In the genomic region with DNA sequence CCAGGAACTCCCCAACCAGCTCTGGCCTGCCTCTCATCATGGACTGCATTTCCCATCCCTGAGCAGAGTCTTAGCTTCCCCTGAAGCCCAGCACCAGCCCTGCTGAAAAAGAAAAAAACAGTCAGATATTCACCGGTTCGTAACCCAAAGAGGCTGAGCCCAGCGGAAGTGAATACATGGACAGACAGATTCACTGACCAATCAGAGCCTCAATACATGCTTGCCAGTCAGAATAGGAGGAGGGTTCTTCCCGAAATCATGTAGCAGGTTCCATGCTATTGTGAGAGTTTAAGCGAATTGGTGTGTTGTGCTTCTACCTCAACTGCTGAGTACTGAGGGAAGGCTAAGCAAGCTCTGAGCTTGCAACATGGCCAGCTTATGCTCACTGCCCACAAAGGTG, we compare ENCODE assay signal across 25 mouse cellular contexts.
"Had no signal": no experiment of that assay in that cellular context is flagged by ENCODE, and none has a peak within 500 bp of the region (broad histone marks: within the 10 kb centered on the region; RNA-seq: fewer than 3 reads in every experiment).

No protein-coding gene starts in this region.

- H3K27ac ChIP-seq: heart, embryonic 13.5 days; heart, embryonic 15.5 days; hindbrain, embryonic 13.5 days; hindbrain, embryonic 15.5 days; hindbrain, postnatal 0 days; kidney, embryonic 15.5 days; kidney, postnatal 0 days; limb, embryonic 13.5 days; limb, embryonic 15.5 days; liver, embryonic 13.5 days; liver, embryonic 15.5 days had no signal

- H3K4me1 ChIP-seq: heart, embryonic 13.5 days; heart, embryonic 15.5 days; hindbrain, embryonic 13.5 days; hindbrain, embryonic 15.5 days; kidney, embryonic 15.5 days; limb, embryonic 13.5 days; limb, embryonic 15.5 days; liver, embryonic 13.5 days; liver, embryonic 15.5 days had no signal

- H3K27me3 ChIP-seq: heart, embryonic 13.5 days; heart, embryonic 15.5 days; hindbrain, embryonic 13.5 days; hindbrain, embryonic 15.5 days; kidney, embryonic 15.5 days; limb, embryonic 13.5 days; limb, embryonic 15.5 days; liver, embryonic 13.5 days; liver, embryonic 15.5 days had no signal

- ATAC-seq: hindbrain, postnatal 0 days; intestine, embryonic 16.5 days had no signal

- DNase-seq: gastrocnemius, postnatal 14 days; gastrocnemius, postnatal 36 days; heart, adult 18-20 months; heart, postnatal 14 days; heart, postnatal 36 days; kidney, adult 11 months; kidney, adult 9 months; kidney, postnatal 14 days; kidney, postnatal 36 days; layer of hippocampus, adult 9-11 months; layer of hippocampus, postnatal 36 days; left cerebral cortex, postnatal 4 days; liver, embryonic 13.5 days had no signal

- H3K4me2 ChIP-seq: heart, embryonic 11.5 days; heart, embryonic 13.5 days; heart, embryonic 15.5 days; hindbrain, embryonic 13.5 days; hindbrain, embryonic 15.5 days; kidney, embryonic 15.5 days; limb, embryonic 13.5 days; limb, embryonic 15.5 days; liver, embryonic 13.5 days; liver, embryonic 15.5 days had no signal

- H3K36me3 ChIP-seq: heart, embryonic 13.5 days; heart, embryonic 15.5 days; hindbrain, embryonic 13.5 days; hindbrain, embryonic 15.5 days; kidney, embryonic 15.5 days; limb, embryonic 13.5 days; limb, embryonic 15.5 days; liver, embryonic 13.5 days; liver, embryonic 15.5 days had no signal

- H3K9ac ChIP-seq: heart, embryonic 13.5 days; heart, embryonic 15.5 days; hindbrain, embryonic 13.5 days; hindbrain, embryonic 15.5 days; kidney, embryonic 15.5 days; limb, embryonic 13.5 days; limb, embryonic 15.5 days; liver, embryonic 13.5 days; liver, embryonic 15.5 days had no signal

- H3K4me3 ChIP-seq: heart, embryonic 13.5 days; heart, embryonic 15.5 days; hindbrain, embryonic 13.5 days; hindbrain, embryonic 15.5 days; kidney, embryonic 15.5 days; limb, embryonic 13.5 days; limb, embryonic 15.5 days; liver, embryonic 13.5 days; liver, embryonic 15.5 days had no signal
